Mouse (Mus musculus) spleen, adult 2 months (tissue): Measurements from ENCODE around the gene Odf3l1. TPM values are rescaled to one million over a fixed set of nuclear protein-coding genes. Genes with fewer than 3 reads are reported as not detected.

Experiments used
- DNase-seq, 2 experiments: peaks; one replicate each; pipeline versions ENCODE4 v3.0.0 to v3.0.0-alpha.2; 2012 to 2021; ENCODE audit warnings: low spot score in 2 of 2, low read depth in 1 of 2
- H3K27ac ChIP-seq: fragments of 200-500 bp; 2 replicates; pipeline ENCODE4 v1.5.1; 2012; ENCODE audit warnings: low read length, inconsistent platforms; ENCODE audit not compliant: insufficient read depth
- H3K27me3 ChIP-seq: fragments of 200-500 bp; 2 replicates; pipeline ENCODE4 v1.6.1; 2012; ENCODE audit warnings: mild to moderate bottlenecking, moderate library complexity, low read length, inconsistent platforms; ENCODE audit not compliant: control insufficient read depth, insufficient read depth
- H3K36me3 ChIP-seq: fragments of 200-500 bp; 2 replicates; pipeline ENCODE4 v1.6.1; 2012; ENCODE audit warnings: mild to moderate bottlenecking, low read length, inconsistent platforms; ENCODE audit not compliant: control insufficient read depth, insufficient read depth
- H3K4me1 ChIP-seq: fragments of 200-500 bp; 2 replicates; pipeline ENCODE4 v1.6.1; 2011; ENCODE audit warnings: inconsistent platforms; ENCODE audit not compliant: control insufficient read depth, insufficient read depth, insufficient read length
- H3K4me3 ChIP-seq: fragments of 200-500 bp; 2 replicates; pipeline ENCODE4 v1.5.1; 2011; ENCODE audit warnings: mild to moderate bottlenecking, inconsistent platforms; ENCODE audit not compliant: insufficient read depth, insufficient read length; ENCODE audit errors: extremely low read depth
- CTCF ChIP-seq: fragments of 200-500 bp; IDR thresholded peaks from 2 replicates; pipeline ENCODE4 v1.5.1; 2011; ENCODE audit warnings: mild to moderate bottlenecking, inconsistent platforms; ENCODE audit not compliant: insufficient read depth, insufficient read length, insufficient replicate concordance; ENCODE audit errors: extremely low read depth
- POLR2A ChIP-seq: fragments of 200-500 bp; IDR thresholded peaks from 2 replicates; pipeline ENCODE4 v1.6.1; 2011; ENCODE audit warnings: low read depth, low read length, inconsistent platforms
- WGBS: fragments of 180-500 bp; shearing (Covaris S2); methylation state at CpG from one replicate; pipeline ENCODE4 v1.1.7; 2018; 5-methylcytosine and 5-hydroxymethylcytosine counted together
- polyA plus RNA-seq: library from polyadenylated mRNA; depleted of rRNA; stranded (reverse); fragments of >200 nt; gene quantifications from 2 replicates; pipeline ENCODE4 v1.2.3, GENCODE M21; 2012

Odf3l1 gene
- polyA plus RNA-seq, 1 experiment, result 0.28 TPM

GRCm38 (mm10) chr9:56872105-56872903 is 7.8 kb upstream of the Odf3l1 start:
- Histone ChIP-seq H3K4me1 (no peaks in the 10 kb centered on the region), H3K27ac (no peak overlapping the region), H3K4me3 (no peak overlapping the region), H3K27me3 (no peaks in the 10 kb centered on the region), H3K36me3 (no peaks in the 10 kb centered on the region)
- no peak for DNase-seq
- 88% methylated on average over 5 of the region's 5 CpGs for WGBS
- TF ChIP-seq POLR2A (no peak), CTCF (no peak)

GRCm38 (mm10) chr9:56871191-56871590 is 6.7 kb upstream of the Odf3l1 start:
- Histone ChIP-seq H3K4me1 (no peaks in the 10 kb centered on the region), H3K36me3 (no peaks in the 10 kb centered on the region), H3K27me3 (no peaks in the 10 kb centered on the region), H3K27ac (no peak overlapping the region), H3K4me3 (no peak overlapping the region)
- no peak for DNase-seq
- no peak for TF ChIP-seq POLR2A
- TF ChIP-seq CTCF, result no peak
- WGBS, result 29% methylated on average over 5 of the region's 5 CpGs

GRCm38 (mm10) chr9:56870778-56871177 is 6.3 kb upstream of the Odf3l1 start:
- H3K4me3 ChIP-seq, result no peak overlapping the region
- 51% methylated on average over 10 of the region's 10 CpGs for WGBS

GRCm38 (mm10) chr9:56869552-56869951 is 5.1 kb upstream of the Odf3l1 start:
- Histone ChIP-seq H3K4me1 (no peaks in the 10 kb centered on the region), H3K27ac (no peak overlapping the region), H3K27me3 (no peaks in the 10 kb centered on the region), H3K4me3 (no peak overlapping the region), H3K36me3 (no peaks in the 10 kb centered on the region)
- no peak for DNase-seq
- TF ChIP-seq CTCF (no peak), POLR2A (no peak)
- WGBS, result 82% methylated on average over 13 of the region's 13 CpGs

More at GRCm38 (mm10) chr9:56870778-56871177, 6.3 kb upstream of the Odf3l1 start:
- no peaks in the 10 kb centered on the region for H3K4me1 ChIP-seq
- H3K27ac ChIP-seq, result no peak overlapping the region
- TF ChIP-seq CTCF, result no peak
- no peak for TF ChIP-seq POLR2A
- no peak for DNase-seq
- H3K36me3 ChIP-seq, result no peaks in the 10 kb centered on the region
- no peaks in the 10 kb centered on the region for H3K27me3 ChIP-seq

- H3K27ac ChIP-seq, result no peak overlapping the region
- H3K4me3 ChIP-seq, result no peak overlapping the region
- H3K27me3 ChIP-seq, result no peaks in the 10 kb centered on the region
- no peaks in the 10 kb centered on the region for H3K4me1 ChIP-seq
- no peaks in the 10 kb centered on the region for H3K36me3 ChIP-seq
- no peak for DNase-seq
- 57% methylated on average over 6 of the region's 6 CpGs for WGBS
- TF ChIP-seq CTCF (no peak), POLR2A (no peak)
Measured at GRCm38 (mm10) chr9:56868292-56868691, 3.8 kb upstream of the Odf3l1 start.

GRCm38 (mm10) chr9:56866430-56866829 is 2.0 kb upstream of the Odf3l1 start:
- H3K27me3 ChIP-seq, result no peaks in the 10 kb centered on the region
- WGBS, result 79% methylated on average over 5 of the region's 5 CpGs
- H3K4me1 ChIP-seq, result no peaks in the 10 kb centered on the region
- no peak overlapping the region for H3K27ac ChIP-seq
- no peak for DNase-seq
- TF ChIP-seq POLR2A (no peak), CTCF (no peak)
- H3K36me3 ChIP-seq, result no peaks in the 10 kb centered on the region
- no peak overlapping the region for H3K4me3 ChIP-seq

- Histone ChIP-seq H3K4me3 (no peak overlapping the region), H3K27ac (no peak overlapping the region), H3K27me3 (no peaks in the 10 kb centered on the region), H3K36me3 (no peaks in the 10 kb centered on the region), H3K4me1 (no peaks in the 10 kb centered on the region)
- TF ChIP-seq POLR2A, result no peak
- no peak for TF ChIP-seq CTCF
- WGBS, result 76% methylated on average over 11 of the region's 11 CpGs
- no peak for DNase-seq
Measured at GRCm38 (mm10) chr9:56865673-56866400, 1.4 kb upstream of the Odf3l1 start.
